Mouse (Mus musculus) ES-CJ7 (cell line): Measurements from ENCODE around the gene Kif3a.
"Not testable (repeated sequence)": the region's sequence is repeated elsewhere in the genome, so short reads cannot be mapped to it uniquely, and the experiment has no call there.

Experiments
- DNase-seq: peaks from one replicate; pipeline ENCODE4 v3.0.0; 2011; ENCODE audit warnings: low read depth, low spot score

Kif3a gene

GRCm38 (mm10) chr11:53543021-53543420 is 24.2 kb upstream of the Kif3a start:
- DNase-seq, result no peak

GRCm38 (mm10) chr11:53546271-53546670 is 20.9 kb upstream of the Kif3a start:
- no peak for DNase-seq

GRCm38 (mm10) chr11:53547566-53547965 is 19.6 kb upstream of the Kif3a start:
- no peak for DNase-seq

GRCm38 (mm10) chr11:53548036-53548605 is 19.1 kb upstream of the Kif3a start:
- no peak for DNase-seq

GRCm38 (mm10) chr11:53550714-53551113 is 16.5 kb upstream of the Kif3a start:
- DNase-seq, result no peak

- peak; percentile 80 for DNase-seq
Observed at GRCm38 (mm10) chr11:53551754-53552153, 15.4 kb upstream of the Kif3a start.

GRCm38 (mm10) chr11:53556529-53556928 is 10.7 kb upstream of the Kif3a start:
- DNase-seq, result not testable (repeated sequence)

GRCm38 (mm10) chr11:53557992-53558391 is 9.2 kb upstream of the Kif3a start:
- not testable (repeated sequence) for DNase-seq

GRCm38 (mm10) chr11:53559980-53560379 is 7.2 kb upstream of the Kif3a start:
- DNase-seq, result not testable (repeated sequence)

- no peak for DNase-seq
Observed at GRCm38 (mm10) chr11:53561986-53562385, 5.2 kb upstream of the Kif3a start.

GRCm38 (mm10) chr11:53566646-53567045 is 533 bp upstream of the Kif3a start:
- no peak for DNase-seq

GRCm38 (mm10) chr11:53580562-53580961 is 13.4 kb downstream of the Kif3a start:
- peak; percentile 32 for DNase-seq

GRCm38 (mm10) chr11:53583151-53583550 is 16.0 kb downstream of the Kif3a start:
- peak; percentile 42 for DNase-seq

- DNase-seq, result peak; percentile 56
Observed at GRCm38 (mm10) chr11:53584849-53585248, 17.7 kb downstream of the Kif3a start.

- no peak for DNase-seq
Observed at GRCm38 (mm10) chr11:53585510-53585909, 18.3 kb downstream of the Kif3a start.

- DNase-seq, result no peak
Observed at GRCm38 (mm10) chr11:53588279-53588678, 21.1 kb downstream of the Kif3a start.

- peak; percentile 79 for DNase-seq
Observed at GRCm38 (mm10) chr11:53590368-53590768, 23.2 kb downstream of the Kif3a start.

- no peak for DNase-seq
Observed at GRCm38 (mm10) chr11:53591116-53591515, 23.9 kb downstream of the Kif3a start.

- DNase-seq, result peak; percentile 59
Observed at GRCm38 (mm10) chr11:53604983-53605382, 37.8 kb downstream of the Kif3a start.

GRCm38 (mm10) chr11:53605609-53606008 is 38.4 kb downstream of the Kif3a start:
- peak; percentile 25 for DNase-seq

GRCm38 (mm10) chr11:53609231-53609630 is 42.1 kb downstream of the Kif3a start:
- DNase-seq, result no peak

GRCm38 (mm10) chr11:53609672-53610071 is 42.5 kb downstream of the Kif3a start:
- DNase-seq, result no peak

- DNase-seq, result no peak
Observed at GRCm38 (mm10) chr11:53615172-53615571, 48.0 kb downstream of the Kif3a start.

GRCm38 (mm10) chr11:53615575-53615974 is 48.4 kb downstream of the Kif3a start:
- DNase-seq, result no peak
